ENCODE assay signal across 17 mouse cellular contexts in the genomic region with DNA sequence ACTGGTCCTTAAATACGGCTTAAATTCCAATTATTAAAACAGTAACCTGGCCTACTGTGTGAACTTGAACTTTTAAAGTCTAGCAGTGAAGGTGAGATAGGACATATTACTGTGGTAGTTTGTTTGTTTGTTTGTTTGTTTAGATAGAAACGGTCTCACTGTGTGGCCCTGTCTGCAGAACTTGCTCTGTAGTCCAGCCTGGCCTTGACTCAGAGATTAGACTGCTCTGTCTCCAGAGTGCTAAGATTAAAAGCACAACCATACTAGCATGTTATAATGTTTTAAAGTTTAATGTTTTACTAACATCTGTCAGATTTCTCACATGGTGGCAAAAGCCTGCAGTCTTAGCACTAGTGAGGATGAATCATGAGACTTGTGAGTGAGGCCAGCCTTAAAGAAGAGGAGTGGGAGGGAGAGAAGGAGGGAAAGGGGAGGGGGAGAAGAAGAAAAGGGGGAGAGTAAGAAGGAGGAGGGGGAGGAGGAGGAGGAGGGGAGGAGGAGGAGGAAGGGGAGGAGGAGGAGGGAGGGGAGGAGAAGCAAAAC. TPM values are rescaled to one million over a fixed set of nuclear protein-coding genes. Genes with fewer than 3 reads are reported as not detected.
DNase-seq lines count a peak whose midpoint lies in the region; ATAC-seq and TF ChIP-seq lines count a peak whose summit lies in the region.
"Had no signal": no experiment of that assay in that cellular context is flagged by ENCODE, and none has a peak within 500 bp of the region (broad histone marks: within the 10 kb centered on the region; RNA-seq: fewer than 3 reads in every experiment).

No protein-coding gene starts in this region.

- no peak for DNase-seq in heart, postnatal 4 days
- DNase-seq in lung, adult 2 months = no peak
- no peak for DNase-seq in embryonic facial prominence, embryonic 14.5 days (ENCODE audit: low spot score)
- DNase-seq in thymus, postnatal 25 days = no peak
- DNase-seq: cerebellum, adult 18-20 months; layer of hippocampus, postnatal 36 days; liver, postnatal 0 days; right cerebral cortex, postnatal 14 days; thymus, postnatal 14 days had no signal

- no peak overlapping the region for H3K27ac ChIP-seq in heart, embryonic 12.5 days (ENCODE audit: poor library complexity, severe bottlenecking)
- H3K27ac ChIP-seq in lung, embryonic 16.5 days (ENCODE audit: low read length) = no peak overlapping the region
- H3K27ac ChIP-seq in embryonic facial prominence, embryonic 14.5 days (replicated peaks; ENCODE audit: low read depth, low read length) = no peak overlapping the region
- H3K27ac ChIP-seq in stomach, embryonic 15.5 days = no peak overlapping the region; the same call in 1 of the 2 replicates
- H3K27ac ChIP-seq in hindbrain, embryonic 12.5 days = no peak overlapping the region
- H3K27ac ChIP-seq: forebrain, embryonic 12.5 days; hindbrain, postnatal 0 days; limb, embryonic 13.5 days had no signal

- H3K36me3 ChIP-seq in heart, embryonic 12.5 days = 0 out of 2 replicates have a peak, but pooled peaks cover 3% of the 10 kb centered on the region
- no peaks in the 10 kb centered on the region for H3K36me3 ChIP-seq in lung, embryonic 16.5 days (ENCODE audit: control insufficient read depth, insufficient read depth, low read length)
- no peaks in the 10 kb centered on the region for H3K36me3 ChIP-seq in embryonic facial prominence, embryonic 14.5 days (ENCODE audit: control insufficient read depth, insufficient read depth, low read length)
- H3K36me3 ChIP-seq in stomach, embryonic 15.5 days = no peaks in the 10 kb centered on the region
- H3K36me3 ChIP-seq in hindbrain, embryonic 12.5 days = no peaks in the 10 kb centered on the region
- H3K36me3 ChIP-seq: forebrain, embryonic 12.5 days; limb, embryonic 13.5 days had no signal

- no peak overlapping the region for H3K4me3 ChIP-seq in heart, embryonic 12.5 days
- H3K4me3 ChIP-seq in lung, embryonic 16.5 days (ENCODE audit: low read length) = no peak overlapping the region
- no peak overlapping the region for H3K4me3 ChIP-seq in lung, adult 2 months (replicated peaks; ENCODE audit: extremely low read depth, low read depth, low read length)
- H3K4me3 ChIP-seq in embryonic facial prominence, embryonic 14.5 days (ENCODE audit: low read depth, low read length) = no peak overlapping the region
- H3K4me3 ChIP-seq in stomach, embryonic 15.5 days (replicated peaks) = no peak overlapping the region
- H3K4me3 ChIP-seq in hindbrain, embryonic 12.5 days = no peak overlapping the region
- H3K4me3 ChIP-seq: forebrain, embryonic 12.5 days; limb, embryonic 13.5 days had no signal

- no peaks in the 10 kb centered on the region for H3K9me3 ChIP-seq in heart, embryonic 12.5 days (replicated peaks)
- H3K9me3 ChIP-seq in lung, embryonic 16.5 days (ENCODE audit: control insufficient read depth, low read length) = no peaks in the 10 kb centered on the region
- H3K9me3 ChIP-seq in embryonic facial prominence, embryonic 14.5 days (ENCODE audit: control insufficient read depth, low read length) = no peaks in the 10 kb centered on the region
- no peaks in the 10 kb centered on the region for H3K9me3 ChIP-seq in stomach, embryonic 15.5 days
- no peaks in the 10 kb centered on the region for H3K9me3 ChIP-seq in hindbrain, embryonic 12.5 days (replicated peaks)
- H3K9me3 ChIP-seq: forebrain, embryonic 12.5 days; limb, embryonic 13.5 days had no signal

- peaks cover 37% of the 10 kb centered on the region for H3K4me1 ChIP-seq in heart, embryonic 12.5 days (replicated peaks)
- peaks cover 18% of the 10 kb centered on the region for H3K4me1 ChIP-seq in lung, embryonic 16.5 days (replicated peaks; ENCODE audit: control insufficient read depth, insufficient read depth, low read length)
- H3K4me1 ChIP-seq in lung, adult 2 months (ENCODE audit: control insufficient read depth, insufficient read depth, low read length) = peaks cover 2% of the 10 kb centered on the region; the same call in 1 of the 2 replicates
- H3K4me1 ChIP-seq in embryonic facial prominence, embryonic 14.5 days (ENCODE audit: control insufficient read depth, insufficient read depth, low read length) = peaks cover 30% of the 10 kb centered on the region
- peaks cover 10% of the 10 kb centered on the region for H3K4me1 ChIP-seq in stomach, embryonic 15.5 days
- H3K4me1 ChIP-seq in hindbrain, embryonic 12.5 days = peaks cover 16% of the 10 kb centered on the region; the same call in 1 of the 2 replicates

- TF ChIP-seq CTCF in lung, adult 2 months (IDR thresholded peaks at IDR 0.05; ENCODE audit: insufficient read depth, low read length) = no peak

- no peak overlapping the region for H3K9ac ChIP-seq in heart, embryonic 12.5 days
- H3K9ac ChIP-seq in lung, embryonic 16.5 days (ENCODE audit: low read length) = no peak overlapping the region
- no peak overlapping the region for H3K9ac ChIP-seq in embryonic facial prominence, embryonic 14.5 days (ENCODE audit: low read depth, low read length)
- no peak overlapping the region for H3K9ac ChIP-seq in stomach, embryonic 15.5 days
- no peak overlapping the region for H3K9ac ChIP-seq in hindbrain, embryonic 12.5 days
- H3K9ac ChIP-seq: forebrain, embryonic 12.5 days; limb, embryonic 13.5 days; liver, postnatal 0 days had no signal

- ATAC-seq in heart, embryonic 12.5 days (ENCODE audit: insufficient number of reproducible peaks, low FRiP score) = no peak
- 0 out of 2 replicates have a peak, but pooled peaks have one; percentile 19 for ATAC-seq in lung, embryonic 16.5 days (ENCODE audit: low read depth)
- ATAC-seq in embryonic facial prominence, embryonic 14.5 days (ENCODE audit: low read depth) = no peak
- 0 out of 2 replicates have a peak, but pooled peaks have one; percentile 48 for ATAC-seq in stomach, embryonic 15.5 days (ENCODE audit: insufficient read depth, low FRiP score, low read depth)
- no peak for ATAC-seq in hindbrain, embryonic 12.5 days (ENCODE audit: low FRiP score)
- ATAC-seq: hindbrain, postnatal 0 days; liver, postnatal 0 days had no signal

- WGBS in heart, embryonic 12.5 days = 62% methylated on average over 2 of the region's 2 CpGs
- 51% methylated on average over 2 of the region's 2 CpGs for WGBS in lung, embryonic 16.5 days
- WGBS in lung, adult 2 months = 60% methylated on average over 2 of the region's 2 CpGs
- 81% methylated on average over 2 of the region's 2 CpGs for WGBS in embryonic facial prominence, embryonic 14.5 days
- WGBS in stomach, embryonic 15.5 days = 59% methylated on average over 2 of the region's 2 CpGs
- 87% methylated on average over 2 of the region's 2 CpGs for WGBS in hindbrain, embryonic 12.5 days

- peak overlapping the region; percentile 29 for H3K4me2 ChIP-seq in heart, embryonic 12.5 days
- H3K4me2 ChIP-seq in lung, embryonic 16.5 days (ENCODE audit: low read depth, low read length) = no peak overlapping the region
- peak overlapping the region; percentile 17; the same call in 1 of the 2 replicates for H3K4me2 ChIP-seq in embryonic facial prominence, embryonic 14.5 days (ENCODE audit: low read depth, low read length)
- no peak overlapping the region; the same call in 1 of the 2 replicates for H3K4me2 ChIP-seq in stomach, embryonic 15.5 days
- no peak overlapping the region for H3K4me2 ChIP-seq in hindbrain, embryonic 12.5 days (replicated peaks)
- H3K4me2 ChIP-seq: forebrain, embryonic 12.5 days had no signal

- TF ChIP-seq POLR2A in lung, adult 2 months (IDR thresholded peaks at IDR 0.05; ENCODE audit: borderline replicate concordance, extremely low read depth, low read depth, low read length) = no peak

- H3K27me3 ChIP-seq in heart, embryonic 12.5 days (replicated peaks) = no peaks in the 10 kb centered on the region
- no peaks in the 10 kb centered on the region for H3K27me3 ChIP-seq in lung, embryonic 16.5 days (ENCODE audit: control insufficient read depth, insufficient read depth, low read depth, low read length)
- no peaks in the 10 kb centered on the region for H3K27me3 ChIP-seq in embryonic facial prominence, embryonic 14.5 days (replicated peaks; ENCODE audit: control insufficient read depth, insufficient read depth, low read length)
- H3K27me3 ChIP-seq in stomach, embryonic 15.5 days (replicated peaks) = no peaks in the 10 kb centered on the region
- H3K27me3 ChIP-seq in hindbrain, embryonic 12.5 days = no peaks in the 10 kb centered on the region
- H3K27me3 ChIP-seq: forebrain, embryonic 12.5 days; limb, embryonic 13.5 days had no signal

RNA-seq across cellular contexts. Expression of a gene that starts 8.6 kb away (rescaled TPM):
- 25.2 and 25.4 TPM in 2 replicates for polyA plus RNA-seq in heart, embryonic 12.5 days (2016; fragmentation: Nextera tagmentation; extraction: Ambion mirVana)
- 10 to 100 TPM; 11.8 to 12.5 TPM for total RNA-seq in heart, postnatal 4 days (2021)
- 36.1 and 39.7 TPM in 2 replicates for polyA plus RNA-seq in lung, embryonic 16.5 days (2015; fragmentation: Nextera tagmentation; extraction: Ambion mirVana)
- 4.8 and 7.4 TPM in 2 replicates for polyA plus RNA-seq in lung, adult 2 months (2012; rRNA removed)
- 49.2 and 59.2 TPM in 2 replicates for polyA plus RNA-seq in embryonic facial prominence, embryonic 14.5 days (2014; fragmentation: Nextera tagmentation; extraction: Ambion mirVana)
- 23.9 and 25.3 TPM in 2 replicates for polyA plus RNA-seq in stomach, embryonic 15.5 days (2015; fragmentation: Nextera tagmentation; extraction: Ambion mirVana)
- polyA plus RNA-seq in hindbrain, embryonic 12.5 days (2016; fragmentation: Nextera tagmentation; extraction: Ambion mirVana) = 40.9 and 44.2 TPM in 2 replicates
- total RNA-seq: MEL had no signal

Comparison
In these comparisons a context has a peak if more than half of its experiments do, and no peak if none do; other contexts are left out.
1. ATAC-seq: peak in lung, embryonic 16.5 days (single experiment) and stomach, embryonic 15.5 days (single experiment); none in heart, embryonic 12.5 days (single experiment), embryonic facial prominence, embryonic 14.5 days (single experiment) and hindbrain, embryonic 12.5 days (single experiment).
2. H3K4me2 ChIP-seq: peak in heart, embryonic 12.5 days (single experiment) and embryonic facial prominence, embryonic 14.5 days (single experiment); none in lung, embryonic 16.5 days (single experiment), stomach, embryonic 15.5 days (single experiment) and hindbrain, embryonic 12.5 days (single experiment).